Mouse (Mus musculus) myocyte (in vitro differentiated cells): ENCODE measurements around the gene Usp2. TPM values are rescaled to one million over a fixed set of nuclear protein-coding genes. Genes with fewer than 3 reads are reported as not detected.

ENCODE experiments used
- H3K27me3 ChIP-seq: one replicate; pipeline ENCODE4 v1.6.1; 2011; ENCODE audit not compliant: control insufficient read depth, insufficient read depth, insufficient read length
- H3K36me3 ChIP-seq: one replicate; pipeline ENCODE4 v1.6.1; 2011; ENCODE audit not compliant: control insufficient read depth, insufficient read depth
- H3K4me2 ChIP-seq: one replicate; pipeline ENCODE4 v1.6.1; 2011; ENCODE audit warnings: low read depth, control low read depth
- H3K4me3 ChIP-seq: one replicate; pipeline ENCODE4 v1.5.1; 2011; ENCODE audit warnings: mild to moderate bottlenecking, control low read depth, moderate library complexity
- H3K79me2 ChIP-seq: one replicate; pipeline ENCODE4 v1.6.1; 2011; ENCODE audit not compliant: control insufficient read depth, insufficient read depth
- H3ac ChIP-seq: one replicate; pipeline ENCODE4 v1.6.1; 2011; ENCODE audit not compliant: control insufficient read depth, insufficient read length
- CEBPB ChIP-seq: IDR thresholded peaks from 2 replicates; pipeline ENCODE4 v1.6.1; 2011; ENCODE audit warnings: mild to moderate bottlenecking, moderate library complexity; ENCODE audit not compliant: poor library complexity, insufficient read depth, severe bottlenecking
- E2F4 ChIP-seq: IDR thresholded peaks from one replicate; pipeline ENCODE4 v1.6.1; 2011; ENCODE audit warnings: mild to moderate bottlenecking, control low read depth, moderate library complexity; ENCODE audit not compliant: insufficient read depth
- MAX ChIP-seq: IDR thresholded peaks from one replicate; pipeline ENCODE4 v1.6.1; 2011; ENCODE audit warnings: low read depth, mild to moderate bottlenecking, control low read depth
- MYOD1 ChIP-seq, 3 experiments: IDR thresholded peaks; one replicate each; pipeline ENCODE4 v1.6.1; 2011; ENCODE audit warnings: control low read depth in 2 of 3, low read depth in 2 of 3, mild to moderate bottlenecking in 2 of 3, moderate library complexity in 1 of 3; ENCODE audit not compliant: insufficient read length in 2 of 3, control insufficient read depth in 1 of 3
- MYOG ChIP-seq, 3 experiments: IDR thresholded peaks; one replicate each; pipeline ENCODE4 v1.6.1; 2011; ENCODE audit warnings: control low read depth in 2 of 3, low read depth in 2 of 3, mild to moderate bottlenecking in 2 of 3; ENCODE audit not compliant: insufficient read length in 2 of 3, control insufficient read depth in 1 of 3, insufficient read depth in 1 of 3
- POLR2A ChIP-seq: IDR thresholded peaks from one replicate; pipeline ENCODE4 v1.6.1; 2011; ENCODE audit warnings: low read depth, mild to moderate bottlenecking, control low read depth, moderate library complexity; ENCODE audit not compliant: insufficient read length
- POLR2AphosphoS2 ChIP-seq: IDR thresholded peaks from one replicate; pipeline ENCODE4 v1.6.1; 2011; ENCODE audit warnings: low read depth, control low read depth; ENCODE audit not compliant: insufficient read length
- REST ChIP-seq: IDR thresholded peaks from one replicate; pipeline ENCODE4 v1.6.1; 2011; ENCODE audit warnings: mild to moderate bottlenecking, control low read depth, moderate library complexity; ENCODE audit not compliant: insufficient read depth, insufficient read length
- SRF ChIP-seq: IDR thresholded peaks from one replicate; pipeline ENCODE4 v1.6.1; 2011; ENCODE audit warnings: low read depth; ENCODE audit not compliant: control insufficient read depth, insufficient read length
- TCF12 ChIP-seq: IDR thresholded peaks from one replicate; pipeline ENCODE4 v1.6.1; 2011; ENCODE audit warnings: mild to moderate bottlenecking, control low read depth; ENCODE audit not compliant: poor library complexity, insufficient read depth, severe bottlenecking
- TCF3 ChIP-seq: IDR thresholded peaks from one replicate; pipeline ENCODE4 v1.6.1; 2011; ENCODE audit warnings: low read depth, control low read depth; ENCODE audit not compliant: insufficient read length
- USF1 ChIP-seq: IDR thresholded peaks from one replicate; pipeline ENCODE4 v1.6.1; 2011; ENCODE audit warnings: low read depth, mild to moderate bottlenecking, control low read depth, moderate library complexity
- polyA plus RNA-seq: library from polyadenylated mRNA; unstranded; fragments of >200 nt; fragmentation: generic; extraction: Trizol; gene quantifications from one replicate; pipeline ENCODE4 v1.2.1, GENCODE M21; 2012; ENCODE audit warnings: missing spikeins

The Usp2 gene
- polyA plus RNA-seq, 1 experiment: 17.0 TPM

DNA sequence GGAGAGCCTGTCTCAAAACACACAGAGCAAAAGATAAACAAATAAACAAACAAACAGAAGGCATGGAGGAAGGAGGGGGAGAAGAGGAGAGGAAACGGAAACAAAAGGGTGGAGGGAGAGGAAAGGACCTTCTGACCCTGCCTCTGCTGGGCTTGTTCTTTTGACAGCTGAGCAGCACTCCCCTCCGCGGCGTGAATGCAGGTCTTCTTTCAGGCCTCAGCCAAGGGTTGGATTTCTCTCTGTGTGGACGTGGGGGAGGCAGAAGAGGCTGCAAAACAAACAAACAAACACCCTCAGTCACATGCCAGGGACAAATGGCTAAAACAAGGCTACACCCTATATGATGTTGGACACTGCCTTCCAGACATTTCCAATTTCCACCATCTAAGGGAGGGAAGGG is 58.2 kb downstream of the Usp2 start:
- H3K27me3 ChIP-seq: no peaks in the 10 kb centered on the region
- TF ChIP-seq POLR2A (no peak), REST (no peak), TCF3 (no peak), POLR2AphosphoS2 (no peak), TCF12 (no peak), USF1 (no peak), MAX (no peak)
- no peak overlapping the region for H3K4me2 ChIP-seq
- no peaks in the 10 kb centered on the region for H3K79me2 ChIP-seq
- H3ac ChIP-seq: no peak overlapping the region
- H3K36me3 ChIP-seq: no peaks in the 10 kb centered on the region
- H3K4me3 ChIP-seq: no peak overlapping the region

DNA sequence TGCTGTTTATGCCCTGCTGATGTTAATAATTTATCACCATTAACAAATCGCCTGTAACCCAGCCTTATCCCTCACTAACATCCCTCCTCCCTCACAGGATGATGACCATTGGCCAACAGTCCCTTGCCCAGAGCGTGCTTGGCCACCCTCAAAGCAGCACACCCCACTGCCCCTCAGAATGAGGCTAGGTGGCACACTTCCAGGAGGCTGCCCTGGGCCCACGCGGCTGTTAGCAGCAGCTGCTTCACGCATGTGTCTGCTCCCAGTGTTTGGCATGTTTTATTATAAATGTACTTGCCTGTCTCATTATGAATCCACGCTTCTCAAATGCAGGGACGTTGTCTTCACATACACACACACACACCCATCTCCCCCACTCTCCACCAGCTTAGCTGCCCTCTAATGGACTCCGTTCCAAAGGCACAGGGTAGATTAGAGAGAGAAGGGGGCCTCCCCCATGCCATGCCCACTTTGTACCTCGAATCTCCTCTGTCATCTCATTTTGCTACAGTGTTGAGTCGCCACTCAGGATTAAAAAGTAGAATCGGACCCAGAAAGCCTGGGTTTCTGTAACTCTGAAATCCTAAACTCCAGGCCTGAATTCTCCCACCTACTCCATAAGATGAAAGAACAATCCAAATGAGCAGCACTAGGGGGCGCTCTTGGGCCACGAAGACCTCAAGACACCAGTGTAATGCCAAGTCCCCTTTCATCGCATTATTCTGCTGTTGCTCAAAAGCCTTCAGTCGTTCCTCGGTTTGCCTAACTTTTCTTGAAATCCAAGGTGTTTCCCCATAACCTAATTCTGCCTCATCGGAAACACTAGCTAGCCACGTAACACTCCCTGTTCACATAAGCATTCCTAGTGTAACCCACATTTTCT is 59.0 kb downstream of the Usp2 start:
- no peaks in the 10 kb centered on the region for H3K79me2 ChIP-seq
- no peak overlapping the region for H3K4me3 ChIP-seq
- H3K4me2 ChIP-seq: peak overlapping the region; percentile 78
- TF ChIP-seq MYOD1 (IDR thresholded peaks at IDR 0.05; ENCODE audit: control insufficient read depth in 1 of 3, insufficient read length in 2 of 3, low read depth in 2 of 3) (peak in 2 of 3 experiments; percentile 12 to 42), MYOG (IDR thresholded peaks at IDR 0.05; ENCODE audit: control insufficient read depth in 1 of 3, insufficient read depth in 1 of 3, insufficient read length in 2 of 3, low read depth in 2 of 3) (peak in 2 of 3 experiments; percentile 39 to 63), USF1 (no peak), MAX (no peak)
- H3ac ChIP-seq: no peak overlapping the region
- no peaks in the 10 kb centered on the region for H3K27me3 ChIP-seq
- H3K36me3 ChIP-seq: no peaks in the 10 kb centered on the region

DNA sequence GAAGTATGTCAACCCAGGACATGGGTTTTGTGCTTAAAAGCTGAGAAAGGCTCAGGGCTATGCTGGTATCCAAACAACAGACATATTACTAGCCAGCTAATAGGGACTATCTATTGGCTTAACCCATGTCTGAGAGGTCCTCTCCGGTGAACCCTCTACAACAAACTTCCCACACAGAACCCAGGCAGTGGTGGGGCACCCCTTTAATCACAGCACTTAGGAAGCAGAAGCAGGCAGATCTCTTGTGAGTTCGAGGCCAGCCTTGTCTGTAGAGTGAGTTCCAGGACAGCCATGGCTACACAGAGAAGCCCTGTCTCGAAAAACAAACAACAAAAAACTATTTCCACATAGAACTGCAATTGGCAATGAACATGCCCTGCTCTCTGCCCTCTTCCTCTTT is 59.9 kb downstream of the Usp2 start:
- Histone ChIP-seq H3K4me2 (peak overlapping the region; percentile 78), H3K79me2 (no peaks in the 10 kb centered on the region), H3K27me3 (no peaks in the 10 kb centered on the region), H3ac (no peak overlapping the region), H3K4me3 (no peak overlapping the region), H3K36me3 (no peaks in the 10 kb centered on the region)
- TF ChIP-seq POLR2A: no peak
- no peak for TF ChIP-seq E2F4
- TF ChIP-seq TCF12: no peak
- TF ChIP-seq USF1: no peak
- TF ChIP-seq MYOG (IDR thresholded peaks at IDR 0.05; ENCODE audit: control insufficient read depth in 1 of 3, insufficient read depth in 1 of 3, insufficient read length in 2 of 3, low read depth in 2 of 3): no peak

DNA sequence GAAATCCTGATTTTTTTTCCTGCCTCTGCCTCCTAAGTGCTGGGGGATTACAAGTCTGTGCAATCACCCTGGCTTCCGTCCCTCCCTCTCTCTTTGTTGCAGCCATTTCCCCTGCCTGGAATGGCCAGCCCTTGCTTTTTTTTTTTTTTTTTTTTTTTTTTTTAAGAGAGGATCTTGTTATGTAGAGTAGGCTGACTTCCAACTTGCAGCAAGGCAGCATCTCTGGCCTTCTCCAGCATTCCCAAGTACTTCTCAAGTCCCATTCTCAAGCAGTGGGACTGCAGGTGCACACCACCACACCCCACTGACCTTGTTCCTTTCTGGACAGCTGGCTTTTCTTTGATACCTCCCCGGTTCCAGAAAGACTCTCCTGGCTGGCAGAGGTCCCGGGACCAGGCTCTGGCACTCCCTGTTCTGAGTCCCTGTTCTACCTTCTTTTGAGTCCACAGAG is 60.6 kb downstream of the Usp2 start:
- no peak overlapping the region for H3K4me3 ChIP-seq
- TF ChIP-seq TCF12 (no peak), USF1 (no peak), MYOD1 (IDR thresholded peaks at IDR 0.05; ENCODE audit: control insufficient read depth in 1 of 3, insufficient read length in 2 of 3, low read depth in 2 of 3) (no peak), REST (no peak), TCF3 (no peak), CEBPB (no peak), POLR2A (no peak), SRF (no peak), E2F4 (no peak), MAX (no peak), MYOG (IDR thresholded peaks at IDR 0.05; ENCODE audit: control insufficient read depth in 1 of 3, insufficient read depth in 1 of 3, insufficient read length in 2 of 3, low read depth in 2 of 3) (no peak), POLR2AphosphoS2 (no peak)
- H3K4me2 ChIP-seq: no peak overlapping the region
- no peak overlapping the region for H3ac ChIP-seq
- H3K36me3 ChIP-seq: no peaks in the 10 kb centered on the region
- H3K27me3 ChIP-seq: no peaks in the 10 kb centered on the region
- H3K79me2 ChIP-seq: no peaks in the 10 kb centered on the region

DNA sequence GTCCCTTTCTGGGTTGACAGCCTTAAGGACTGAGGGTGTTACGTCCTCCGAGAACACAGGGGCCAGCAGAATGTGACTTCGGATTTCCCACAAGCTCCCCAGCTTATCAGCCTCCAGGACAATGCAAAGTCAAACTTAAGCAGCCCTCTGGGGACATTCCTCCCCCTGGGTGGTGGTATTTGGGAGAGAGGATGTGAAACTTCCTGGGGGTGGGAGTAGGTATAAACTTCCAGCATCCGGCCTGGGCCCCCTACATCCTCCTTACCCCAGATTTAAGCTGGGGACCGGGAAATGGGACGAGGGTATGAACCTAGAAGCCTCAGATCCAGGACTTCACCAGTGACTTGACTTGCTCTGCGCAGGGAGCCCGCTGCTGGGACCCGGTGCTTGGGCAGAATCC is 62.8 kb downstream of the Usp2 start:
- no peaks in the 10 kb centered on the region for H3K27me3 ChIP-seq
- TF ChIP-seq MYOG (IDR thresholded peaks at IDR 0.05; ENCODE audit: control insufficient read depth in 1 of 3, insufficient read depth in 1 of 3, insufficient read length in 2 of 3, low read depth in 2 of 3) (no peak), TCF12 (no peak), E2F4 (no peak), POLR2AphosphoS2 (no peak)
- peak overlapping the region; percentile 94 for H3K4me2 ChIP-seq
- peak overlapping the region; percentile 14 for H3K4me3 ChIP-seq
- no peak overlapping the region for H3ac ChIP-seq
- H3K36me3 ChIP-seq: no peaks in the 10 kb centered on the region
- no peaks in the 10 kb centered on the region for H3K79me2 ChIP-seq
